Mouse (Mus musculus): ENCODE measurements at regions not wholly inside any gene's neighbourhood (a gene's known extent, or its start where the extent isn't known, plus 50 kb on each side); places are given as distances from the start of the nearest gene placed in this dataset.
A peak's percentile ranks its signal among the peaks of the same experiment; 100 is the strongest.
"Not testable (repeated sequence)": the region's sequence is repeated elsewhere in the genome, so short reads cannot be mapped to it uniquely, and the experiment has no call there.

DNA sequence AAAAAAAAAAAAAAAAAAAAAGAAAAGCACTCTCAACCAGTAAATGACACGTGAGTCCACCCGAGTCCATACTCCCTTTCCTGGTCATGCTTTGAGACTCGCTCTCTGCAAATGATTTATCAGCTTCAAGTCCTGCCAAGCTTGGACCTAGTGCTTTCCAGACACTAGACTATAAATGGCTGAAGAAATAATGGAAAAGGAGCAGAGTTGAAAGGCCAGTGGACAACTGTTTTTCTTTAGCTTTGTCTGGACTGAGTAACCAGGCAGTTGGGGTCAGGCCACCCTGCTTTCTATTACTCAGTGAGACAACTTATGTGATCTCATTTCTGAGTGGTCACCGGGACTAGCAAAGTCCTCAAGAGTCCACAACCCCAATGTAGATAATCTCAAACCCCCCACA lies 112.9 kb downstream of the Kcns3 start:
- H3K4me3 ChIP-seq (replicated peaks), result no peak overlapping the region
- 42% methylated on average over 4 of the region's 4 CpGs for WGBS
- no peaks in the 10 kb centered on the region for H3K9me3 ChIP-seq (replicated peaks)
- H3K4me2 ChIP-seq, result no peak overlapping the region
- H3K4me1 ChIP-seq, result no peaks in the 10 kb centered on the region
- H3K9ac ChIP-seq, result no peak overlapping the region
- H3K27me3 ChIP-seq, result no peaks in the 10 kb centered on the region
- ATAC-seq (replicated peaks; ENCODE audit: low FRiP score), result peak; percentile 79
- no peaks in the 10 kb centered on the region for H3K36me3 ChIP-seq
- no peak overlapping the region for H3K27ac ChIP-seq

DNA sequence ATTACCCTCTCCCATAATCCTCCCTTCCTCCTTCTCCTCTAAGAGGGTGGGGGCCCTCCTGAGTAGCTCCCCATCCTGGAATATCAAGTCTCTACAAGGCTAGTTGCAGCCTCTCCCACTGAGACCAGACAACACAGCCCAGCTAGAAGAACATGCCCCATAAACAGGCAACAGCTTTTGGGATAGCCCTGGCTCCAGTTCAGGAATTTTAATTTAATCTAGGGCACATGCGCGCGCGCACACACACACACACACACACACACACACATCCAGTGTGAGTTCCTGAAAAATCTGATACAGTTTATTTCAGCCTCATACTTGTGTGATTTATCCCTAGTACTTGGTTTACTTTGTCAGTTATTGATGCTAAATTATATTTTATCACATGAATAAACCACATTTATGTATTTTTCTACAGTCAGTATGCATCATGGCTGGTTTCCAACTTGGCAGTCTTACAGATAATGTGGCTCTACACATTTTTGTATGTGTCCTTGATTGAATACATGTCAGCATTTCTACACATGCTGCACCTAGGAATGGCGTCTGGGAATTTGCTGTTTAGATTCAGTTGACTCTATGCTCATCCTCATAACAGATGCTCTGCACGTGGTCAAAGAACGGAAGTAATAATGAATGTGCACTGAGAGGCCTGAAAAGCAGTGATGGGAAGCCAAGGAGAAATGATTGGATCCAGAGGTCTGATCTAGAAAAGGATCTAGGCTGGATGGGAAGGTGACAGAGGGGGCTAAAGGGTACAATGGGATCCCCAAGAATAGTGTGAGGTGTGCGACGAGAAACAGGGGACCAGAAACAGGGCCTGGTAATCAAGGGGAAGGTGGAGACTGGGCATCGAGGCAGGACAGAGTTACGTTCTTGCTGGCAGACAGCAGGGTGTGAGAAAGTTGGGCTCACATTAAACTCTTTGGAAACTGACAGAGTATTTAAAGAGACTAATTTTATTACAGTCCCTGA lies 130.0 kb downstream of the Kcns3 start:
- Histone ChIP-seq H3K27ac (no peak overlapping the region), H3K27me3 (no peaks in the 10 kb centered on the region), H3K4me2 (no peak overlapping the region), H3K9ac (no peak overlapping the region), H3K4me3 (replicated peaks) (no peak overlapping the region), H3K36me3 (no peaks in the 10 kb centered on the region), H3K9me3 (replicated peaks) (no peaks in the 10 kb centered on the region), H3K4me1 (no peaks in the 10 kb centered on the region)
- 80% methylated on average over 11 of the region's 11 CpGs for WGBS
- ATAC-seq (replicated peaks; ENCODE audit: low FRiP score), result peak; percentile 43; the same call in 1 of the 2 replicates

DNA sequence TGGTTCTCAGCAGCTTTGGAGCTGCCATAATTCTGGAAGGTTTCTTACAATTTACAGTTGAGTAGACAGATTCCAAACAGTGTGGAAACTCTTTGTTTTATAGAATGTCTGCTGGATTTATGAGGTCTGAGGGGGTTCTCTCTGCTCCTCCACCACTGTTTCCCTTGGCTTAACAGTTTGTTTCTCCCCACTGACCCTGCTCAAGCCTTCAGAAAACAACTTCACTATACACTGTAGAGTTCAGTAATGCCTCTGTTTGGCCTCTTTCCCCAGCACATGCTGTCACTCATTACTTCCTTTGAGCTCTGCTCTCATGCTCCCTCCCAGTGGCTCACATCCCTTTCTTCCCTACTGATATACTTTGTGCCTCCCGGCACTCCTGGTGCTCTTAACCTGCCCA lies 139.7 kb downstream of the Kcns3 start:
- Histone ChIP-seq H3K27me3 (no peaks in the 10 kb centered on the region), H3K4me1 (peaks cover 4% of the 10 kb centered on the region; the same call in 1 of the 2 replicates), H3K9me3 (replicated peaks) (no peaks in the 10 kb centered on the region), H3K4me2 (peak overlapping the region; percentile 12; the same call in 1 of the 2 replicates), H3K4me3 (replicated peaks) (no peak overlapping the region), H3K36me3 (no peaks in the 10 kb centered on the region), H3K9ac (no peak overlapping the region), H3K27ac (peak overlapping the region; percentile 66; the same call in 1 of the 2 replicates)
- WGBS, result 37% methylated on average over 1 of the region's 1 CpGs
- ATAC-seq (replicated peaks; ENCODE audit: low FRiP score), result peak; percentile 95

GRCm38 (mm10) chr12:10984295-10984694 lies 166.6 kb downstream of the Kcns3 start:
- 69% methylated on average over 3 of the region's 3 CpGs for WGBS
- Histone ChIP-seq H3K4me1 (no peaks in the 10 kb centered on the region), H3K4me3 (replicated peaks) (no peak overlapping the region), H3K36me3 (no peaks in the 10 kb centered on the region), H3K9ac (no peak overlapping the region), H3K4me2 (no peak overlapping the region), H3K27ac (no peak overlapping the region), H3K9me3 (replicated peaks) (no peaks in the 10 kb centered on the region), H3K27me3 (no peaks in the 10 kb centered on the region)
- no peak for ATAC-seq (replicated peaks; ENCODE audit: low FRiP score)

DNA sequence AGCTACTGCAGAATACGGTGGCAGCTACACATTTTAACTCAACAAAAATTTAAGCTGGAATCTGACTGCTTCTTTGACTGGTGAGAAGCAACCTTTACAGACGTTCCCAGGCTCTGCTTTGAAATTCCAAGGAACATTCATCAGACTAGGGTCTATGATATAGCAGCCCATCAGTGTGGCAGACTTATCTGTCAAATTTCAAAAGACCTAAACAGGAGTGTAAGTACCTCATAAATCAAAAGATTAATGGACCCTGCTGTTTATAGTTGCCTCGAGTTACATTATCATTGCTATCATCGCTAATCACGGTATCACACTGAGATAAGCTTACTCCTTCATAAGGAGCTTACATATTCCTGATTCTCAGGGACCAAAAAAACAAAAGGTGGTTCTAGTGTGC lies 201.7 kb downstream of the Kcns3 start:
- Histone ChIP-seq H3K36me3 (no peaks in the 10 kb centered on the region), H3K4me3 (replicated peaks) (no peak overlapping the region), H3K4me1 (0 out of 2 replicates have a peak, but pooled peaks cover 6% of the 10 kb centered on the region), H3K27ac (no peak overlapping the region), H3K9ac (no peak overlapping the region), H3K4me2 (no peak overlapping the region), H3K9me3 (replicated peaks) (no peaks in the 10 kb centered on the region), H3K27me3 (no peaks in the 10 kb centered on the region)
- ATAC-seq (replicated peaks; ENCODE audit: low FRiP score), result peak; percentile 54; the same call in 1 of the 2 replicates
- 12% methylated on average over 5 of the region's 5 CpGs for WGBS

DNA sequence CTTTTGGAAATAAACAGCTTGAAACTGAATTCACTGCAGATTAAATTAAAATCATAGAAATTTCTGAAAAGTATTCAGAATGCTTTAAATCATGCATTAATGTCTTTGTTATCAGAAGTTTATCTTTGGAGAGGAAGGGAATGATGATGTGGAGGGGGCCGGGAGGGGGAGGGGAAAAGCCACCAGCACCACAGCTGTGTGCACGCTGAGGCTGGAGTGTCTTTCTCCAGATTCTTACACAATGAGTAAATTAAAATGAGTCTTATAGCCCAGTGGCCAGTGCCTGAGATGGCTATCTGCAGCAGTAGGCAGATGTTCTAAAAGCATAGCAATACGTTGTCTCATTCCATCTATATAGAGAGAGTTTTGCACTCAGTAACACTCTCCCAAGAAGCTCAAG lies 209.8 kb downstream of the Kcns3 start:
- 0 out of 2 replicates have a peak, but pooled peaks cover 2% of the 10 kb centered on the region for H3K4me1 ChIP-seq
- no peaks in the 10 kb centered on the region for H3K27me3 ChIP-seq
- 0 out of 2 replicates have a peak overlapping the region, but pooled peaks have one; percentile 9 for H3K27ac ChIP-seq
- no peak overlapping the region for H3K4me3 ChIP-seq (replicated peaks)
- H3K9me3 ChIP-seq (replicated peaks), result no peaks in the 10 kb centered on the region
- H3K4me2 ChIP-seq, result no peak overlapping the region
- H3K9ac ChIP-seq, result no peak overlapping the region
- no peaks in the 10 kb centered on the region for H3K36me3 ChIP-seq
- WGBS, result 48% methylated on average over 3 of the region's 3 CpGs
- ATAC-seq (replicated peaks; ENCODE audit: low FRiP score), result no peak

- H3K27me3 ChIP-seq; ATAC-seq (replicated peaks; ENCODE audit: low FRiP score); H3K4me1 ChIP-seq; H3K27ac ChIP-seq; H3K9ac ChIP-seq; H3K9me3 ChIP-seq (replicated peaks); H3K36me3 ChIP-seq; H3K4me2 ChIP-seq; H3K4me3 ChIP-seq (replicated peaks): not testable (repeated sequence)
- WGBS, result 94% methylated on average over 9 of the region's 14 CpGs
Measured at GRCm38 (mm10) chr12:10900054-10900453, 250.8 kb downstream of the Kcns3 start.

DNA sequence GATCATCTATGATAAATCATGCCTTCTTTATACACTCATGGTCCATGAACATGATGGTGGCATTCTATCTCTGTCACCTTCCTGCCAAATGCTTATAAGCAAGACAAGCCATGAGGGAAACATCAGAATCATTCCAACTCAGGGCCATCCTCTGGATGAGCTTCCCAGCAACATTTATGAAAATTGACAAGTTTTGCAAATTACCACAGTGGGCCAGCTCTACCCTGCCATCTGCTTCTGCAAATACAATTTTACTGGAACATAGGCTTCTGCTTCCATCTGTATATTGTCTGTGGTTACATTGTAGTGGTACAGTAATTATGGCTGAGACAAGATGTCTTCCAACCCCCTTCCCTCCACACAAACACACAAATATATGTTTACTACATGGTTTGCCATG lies 272.1 kb downstream of the Kcns3 start:
- Histone ChIP-seq H3K4me1 (no peaks in the 10 kb centered on the region), H3K4me2 (no peak overlapping the region), H3K9ac (no peak overlapping the region), H3K27ac (no peak overlapping the region), H3K9me3 (replicated peaks) (no peaks in the 10 kb centered on the region), H3K36me3 (no peaks in the 10 kb centered on the region), H3K4me3 (replicated peaks) (no peak overlapping the region), H3K27me3 (no peaks in the 10 kb centered on the region)
- no peak for ATAC-seq (replicated peaks; ENCODE audit: low FRiP score)

DNA sequence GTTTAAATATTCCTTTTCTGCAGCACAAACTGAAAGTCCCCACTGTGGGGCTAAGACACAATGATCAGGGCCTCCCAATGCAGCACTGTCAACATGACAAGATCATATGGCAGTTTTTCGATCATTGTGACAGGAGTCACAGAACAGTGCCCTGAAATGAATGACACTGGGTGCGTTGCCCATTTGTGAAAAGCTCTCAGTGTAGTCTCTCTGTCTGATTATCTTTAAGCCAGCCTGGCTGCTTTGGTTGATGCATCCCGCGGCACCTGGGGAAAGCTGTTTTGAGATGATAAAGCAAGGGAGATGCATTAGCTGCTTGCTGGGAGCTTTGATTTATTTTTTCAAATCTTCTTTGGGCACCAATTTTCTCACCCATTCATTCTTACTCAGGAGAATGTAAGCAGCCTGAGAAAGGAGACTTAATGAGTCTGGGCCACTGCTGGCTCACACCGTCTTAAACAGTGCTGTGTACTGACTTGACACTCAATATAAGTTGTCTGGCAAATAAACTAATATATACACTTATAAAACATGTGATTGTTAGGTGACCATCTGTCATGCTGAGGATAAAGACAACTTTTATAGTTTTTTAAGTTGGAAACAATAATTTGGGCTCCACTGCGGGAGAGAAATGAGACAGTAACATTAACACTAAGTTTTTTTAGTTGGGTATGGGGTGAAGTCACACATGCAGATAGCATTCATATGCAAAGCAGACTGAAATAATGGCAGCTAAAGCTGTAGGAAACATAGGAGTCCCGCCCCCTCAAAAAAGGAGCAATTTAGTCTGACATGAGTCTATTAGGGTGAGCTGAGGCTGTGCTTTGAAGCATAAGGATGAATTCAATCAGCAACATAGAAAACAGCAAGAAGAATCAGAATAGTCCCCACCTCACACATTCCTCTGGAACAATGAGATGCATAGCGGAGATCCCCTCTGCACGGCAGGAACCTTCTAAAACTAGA lies 276.0 kb downstream of the Kcns3 start:
- H3K27me3 ChIP-seq, result no peaks in the 10 kb centered on the region
- no peak overlapping the region for H3K9ac ChIP-seq
- H3K36me3 ChIP-seq, result no peaks in the 10 kb centered on the region
- H3K4me1 ChIP-seq, result no peaks in the 10 kb centered on the region
- H3K4me3 ChIP-seq (replicated peaks), result no peak overlapping the region
- ATAC-seq (replicated peaks; ENCODE audit: low FRiP score), result no peak
- no peak overlapping the region for H3K27ac ChIP-seq
- no peak overlapping the region for H3K4me2 ChIP-seq
- H3K9me3 ChIP-seq (replicated peaks), result no peaks in the 10 kb centered on the region
- 78% methylated on average over 9 of the region's 9 CpGs for WGBS

DNA sequence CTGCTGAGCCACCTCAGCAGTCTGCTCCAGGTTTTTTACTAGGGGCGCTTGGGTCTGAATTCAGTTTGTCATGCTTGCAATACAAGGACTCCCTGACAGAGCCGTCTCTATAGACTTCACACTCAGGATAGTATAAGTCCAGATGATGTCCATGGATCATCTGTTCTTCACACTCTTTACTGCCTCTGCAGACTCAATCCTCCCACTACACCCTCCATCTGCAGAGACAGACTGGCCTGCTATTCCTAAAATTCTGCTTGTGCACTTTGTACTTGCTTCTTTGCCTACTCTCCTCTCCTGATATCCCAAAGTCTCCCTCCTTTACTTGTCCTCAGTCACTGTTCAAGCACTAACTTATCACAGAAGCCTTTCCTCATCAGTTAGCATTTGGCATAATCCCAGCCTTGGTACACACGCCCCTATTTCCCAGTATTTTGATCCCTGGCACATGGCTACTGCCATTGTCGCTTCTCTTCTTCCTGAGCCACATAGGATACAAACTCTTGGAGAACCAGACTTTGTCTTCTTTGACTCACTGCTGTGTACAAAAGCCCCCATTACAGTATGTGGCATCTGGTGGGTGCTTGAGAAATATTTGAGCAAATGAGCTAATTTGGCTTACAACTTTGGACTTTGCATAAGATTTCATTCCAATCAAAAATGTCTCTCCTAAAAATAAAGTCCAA lies 277.0 kb downstream of the Kcns3 start:
- Histone ChIP-seq H3K4me3 (replicated peaks) (no peak overlapping the region), H3K4me2 (no peak overlapping the region), H3K27me3 (no peaks in the 10 kb centered on the region), H3K9ac (no peak overlapping the region), H3K9me3 (replicated peaks) (no peaks in the 10 kb centered on the region), H3K27ac (no peak overlapping the region), H3K36me3 (no peaks in the 10 kb centered on the region), H3K4me1 (no peaks in the 10 kb centered on the region)
- 83% methylated on average over 4 of the region's 4 CpGs for WGBS
- ATAC-seq (replicated peaks; ENCODE audit: low FRiP score), result no peak

DNA sequence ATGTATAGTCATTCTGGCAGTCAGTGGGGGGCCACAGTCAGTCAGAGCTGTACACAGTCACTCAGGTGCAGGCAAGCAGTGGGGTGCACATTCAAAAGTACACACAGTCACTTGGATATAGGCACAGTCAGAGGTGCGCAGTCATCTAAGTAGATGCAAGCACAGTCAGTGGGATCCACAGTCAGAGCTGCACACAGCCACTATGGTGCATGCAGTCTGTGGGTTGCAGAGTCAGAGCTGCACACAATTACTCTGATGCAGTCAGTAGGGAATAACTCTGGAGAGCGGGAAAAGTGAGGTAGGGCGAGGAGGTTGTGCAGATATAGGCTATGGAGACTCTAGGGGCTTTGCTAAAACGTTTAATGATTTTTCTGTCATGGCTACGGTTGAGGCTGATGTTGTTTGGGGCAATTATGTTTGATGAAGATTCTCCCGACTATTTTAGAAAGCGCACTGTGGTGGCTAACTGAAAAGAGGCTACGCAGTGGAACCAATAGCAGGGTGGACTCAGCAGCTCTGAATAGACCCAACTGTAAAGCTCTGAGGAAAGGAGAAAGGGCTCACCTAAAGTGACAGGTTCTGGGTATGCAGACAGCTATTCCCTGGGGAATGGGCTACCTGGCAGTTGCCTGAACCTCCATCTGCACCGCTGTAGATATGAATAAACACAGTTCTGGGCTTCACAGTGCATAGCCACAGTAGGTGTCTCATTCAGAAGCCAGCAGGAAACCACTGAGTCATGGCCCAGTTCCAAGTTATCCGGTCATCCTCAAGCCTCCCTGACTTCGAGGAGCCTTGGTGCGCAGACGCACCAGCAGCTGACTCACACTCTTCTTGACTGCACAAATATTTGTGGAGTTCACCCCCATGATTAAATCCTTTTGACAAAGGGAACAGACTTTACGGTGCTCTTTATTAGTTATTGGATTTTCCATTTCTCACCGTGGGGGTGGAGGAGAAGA lies 282.9 kb downstream of the Kcns3 start:
- no peak overlapping the region for H3K4me3 ChIP-seq (replicated peaks)
- no peaks in the 10 kb centered on the region for H3K36me3 ChIP-seq
- no peaks in the 10 kb centered on the region for H3K27me3 ChIP-seq
- peaks cover 4% of the 10 kb centered on the region; the same call in 1 of the 2 replicates for H3K4me1 ChIP-seq
- no peaks in the 10 kb centered on the region for H3K9me3 ChIP-seq (replicated peaks)
- WGBS, result 82% methylated on average over 15 of the region's 15 CpGs
- H3K9ac ChIP-seq, result no peak overlapping the region
- no peak overlapping the region for H3K4me2 ChIP-seq
- H3K27ac ChIP-seq, result no peak overlapping the region
- ATAC-seq (replicated peaks; ENCODE audit: low FRiP score), result no peak
